Mouse (Mus musculus) heart, embryonic 14.5 days (tissue): ENCODE data around the gene Ttpal. TPM values are rescaled to one million over a fixed set of nuclear protein-coding genes. Genes with fewer than 3 reads are reported as not detected.

Experiments used
- ATAC-seq: fragments of 200-750 bp; cut with Nextera tagmentation; 2 replicates; pipeline ENCODE4 v1.8.0; 2017; ENCODE audit warnings: low read depth, moderate TSS enrichment; ENCODE audit not compliant: insufficient number of reproducible peaks, insufficient read depth, low FRiP score
- H3K27ac ChIP-seq, 2 experiments: fragments of 200-500 bp in 1 of 2; fragments of 300-500 bp in 1 of 2; sonication (generic) in 1 of 2; replicated peaks in 1 of 2; 2 replicates each; pipeline ENCODE4 v1.5.1; 2012 to 2014; ENCODE audit warnings: low read depth in 2 of 2, low read length in 2 of 2, control low read depth in 1 of 2, mild to moderate bottlenecking in 1 of 2, mixed read lengths in 1 of 2; ENCODE audit not compliant: control insufficient read depth in 1 of 2, insufficient read depth in 1 of 2
- H3K27me3 ChIP-seq: fragments of 300-500 bp; sonication (generic); 2 replicates; pipeline ENCODE4 v1.6.1; 2014; ENCODE audit warnings: mild to moderate bottlenecking, low read length, control low read depth; ENCODE audit not compliant: control insufficient read depth, insufficient read depth
- H3K36me3 ChIP-seq: fragments of 300-500 bp; sonication (generic); 2 replicates; pipeline ENCODE4 v1.6.1; 2014; ENCODE audit warnings: mild to moderate bottlenecking, control low read depth, low read length, mixed read lengths; ENCODE audit not compliant: control insufficient read depth, insufficient read depth
- H3K4me1 ChIP-seq, 2 experiments: fragments of 200-500 bp in 1 of 2; fragments of 300-500 bp in 1 of 2; sonication (generic) in 1 of 2; 2 replicates each; pipeline ENCODE4 v1.6.1; 2012 to 2014; ENCODE audit warnings: low read length in 2 of 2, control low read depth in 1 of 2, mixed read lengths in 1 of 2; ENCODE audit not compliant: control insufficient read depth in 2 of 2, insufficient read depth in 2 of 2
- H3K4me2 ChIP-seq: fragments of 300-500 bp; sonication (generic); 2 replicates; pipeline ENCODE4 v1.6.1; 2014; ENCODE audit warnings: mild to moderate bottlenecking, low read length
- H3K4me3 ChIP-seq, 2 experiments: fragments of 200-500 bp in 1 of 2; fragments of 300-500 bp in 1 of 2; sonication (generic) in 1 of 2; 2 replicates each; pipeline ENCODE4 v1.5.1; 2012 to 2014; ENCODE audit warnings: low read length in 2 of 2, mild to moderate bottlenecking in 2 of 2, control low read depth in 1 of 2, low read depth in 1 of 2, moderate library complexity in 1 of 2; ENCODE audit not compliant: control insufficient read depth in 1 of 2, insufficient read depth in 1 of 2
- H3K9ac ChIP-seq: fragments of 300-500 bp; sonication (generic); 2 replicates; pipeline ENCODE4 v1.6.1; 2014; ENCODE audit warnings: mild to moderate bottlenecking, low read length
- H3K9me3 ChIP-seq: fragments of 300-500 bp; sonication (generic); 2 replicates; pipeline ENCODE4 v1.6.1; 2016; ENCODE audit warnings: low read length, control low read depth; ENCODE audit not compliant: control insufficient read depth
- WGBS: fragments of 180-500 bp; shearing (Covaris S2); extraction: QIAGEN DNeasy Blood & Tissue Kit; methylation state at CpG from one replicate; pipeline ENCODE4 v1.1.7; 2014; 5-methylcytosine and 5-hydroxymethylcytosine counted together
- polyA plus RNA-seq: library from polyadenylated mRNA; unstranded; fragments of >200 nt; fragmentation: Nextera tagmentation; extraction: Ambion mirVana; gene quantifications from 2 replicates; pipeline ENCODE4 v1.2.1, GENCODE M21; 2014

Gene Ttpal
- polyA plus RNA-seq, 1 experiment from 2014 or later = 24.2 TPM

DNA sequence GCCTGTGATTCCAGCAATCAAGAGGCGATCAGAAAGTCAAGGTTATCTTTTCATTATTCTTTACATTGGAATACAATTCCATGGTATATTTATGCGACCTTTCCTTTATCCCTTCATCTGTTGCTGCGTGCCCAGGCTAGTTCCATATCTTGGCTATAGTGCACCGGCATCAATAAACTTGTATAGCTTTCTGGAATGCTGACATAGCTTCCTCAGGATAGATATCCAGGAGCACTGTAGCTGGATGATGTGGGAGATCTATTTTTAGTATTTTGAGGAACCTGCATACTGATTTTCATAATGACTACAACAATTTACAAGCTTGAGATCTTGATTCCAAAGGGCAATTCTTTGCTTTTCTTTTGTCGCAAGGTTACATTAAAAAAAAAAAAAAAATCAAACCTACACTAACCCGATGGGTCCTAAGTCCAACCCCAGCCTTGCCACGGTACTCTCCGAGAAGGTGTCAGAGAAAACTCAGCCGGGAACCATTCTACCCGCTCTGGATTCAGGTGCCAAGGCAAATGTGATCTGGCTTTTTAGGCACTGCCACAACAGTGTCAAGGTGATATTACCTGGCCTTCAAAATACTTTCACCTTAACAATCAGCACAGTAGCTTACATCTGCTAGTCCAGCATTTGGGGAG, 8.4 kb upstream of the Ttpal start:
- no peaks in the 10 kb centered on the region for H3K36me3 ChIP-seq
- H3K27ac ChIP-seq = no peak overlapping the region
- no peak for ATAC-seq
- H3K9ac ChIP-seq = no peak overlapping the region
- no peaks in the 10 kb centered on the region for H3K27me3 ChIP-seq
- no peak overlapping the region for H3K4me3 ChIP-seq
- WGBS = 79% methylated on average over 10 of the region's 10 CpGs
- no peaks in the 10 kb centered on the region for H3K9me3 ChIP-seq
- H3K4me2 ChIP-seq = no peak overlapping the region
- H3K4me1 ChIP-seq = peaks cover 6 to 8% of the 10 kb centered on the region in 2 experiments

DNA sequence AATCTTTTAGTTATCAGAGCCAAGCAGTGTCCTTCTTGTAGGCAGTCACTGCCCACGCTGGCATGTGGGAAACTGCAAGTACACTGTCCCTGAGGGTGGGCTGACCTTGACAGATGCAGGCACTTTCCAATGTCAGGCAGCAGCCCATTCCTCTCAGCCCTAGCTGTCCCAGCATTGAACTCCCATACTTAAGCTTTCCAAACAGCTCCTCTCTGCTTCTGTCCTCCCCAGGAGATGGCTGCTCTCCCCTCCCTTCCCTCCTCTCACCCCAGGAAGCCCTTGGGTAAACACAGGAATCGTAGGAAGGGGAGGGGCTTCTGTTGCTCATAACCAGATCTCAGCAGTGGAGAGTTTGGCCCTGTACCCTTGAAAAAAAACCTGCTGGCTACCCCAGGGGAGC, 7.0 kb upstream of the Ttpal start:
- no peak overlapping the region for H3K4me3 ChIP-seq
- H3K27ac ChIP-seq = peak overlapping the region in 1 of 2 experiments; percentile 28; a peak in 1 of 4 replicates
- no peak overlapping the region for H3K4me2 ChIP-seq
- no peak for ATAC-seq
- peaks cover 6 to 8% of the 10 kb centered on the region in 2 experiments for H3K4me1 ChIP-seq
- no peaks in the 10 kb centered on the region for H3K36me3 ChIP-seq
- 15% methylated on average over 2 of the region's 2 CpGs for WGBS
- no peaks in the 10 kb centered on the region for H3K27me3 ChIP-seq
- H3K9ac ChIP-seq = no peak overlapping the region
- no peaks in the 10 kb centered on the region for H3K9me3 ChIP-seq

DNA sequence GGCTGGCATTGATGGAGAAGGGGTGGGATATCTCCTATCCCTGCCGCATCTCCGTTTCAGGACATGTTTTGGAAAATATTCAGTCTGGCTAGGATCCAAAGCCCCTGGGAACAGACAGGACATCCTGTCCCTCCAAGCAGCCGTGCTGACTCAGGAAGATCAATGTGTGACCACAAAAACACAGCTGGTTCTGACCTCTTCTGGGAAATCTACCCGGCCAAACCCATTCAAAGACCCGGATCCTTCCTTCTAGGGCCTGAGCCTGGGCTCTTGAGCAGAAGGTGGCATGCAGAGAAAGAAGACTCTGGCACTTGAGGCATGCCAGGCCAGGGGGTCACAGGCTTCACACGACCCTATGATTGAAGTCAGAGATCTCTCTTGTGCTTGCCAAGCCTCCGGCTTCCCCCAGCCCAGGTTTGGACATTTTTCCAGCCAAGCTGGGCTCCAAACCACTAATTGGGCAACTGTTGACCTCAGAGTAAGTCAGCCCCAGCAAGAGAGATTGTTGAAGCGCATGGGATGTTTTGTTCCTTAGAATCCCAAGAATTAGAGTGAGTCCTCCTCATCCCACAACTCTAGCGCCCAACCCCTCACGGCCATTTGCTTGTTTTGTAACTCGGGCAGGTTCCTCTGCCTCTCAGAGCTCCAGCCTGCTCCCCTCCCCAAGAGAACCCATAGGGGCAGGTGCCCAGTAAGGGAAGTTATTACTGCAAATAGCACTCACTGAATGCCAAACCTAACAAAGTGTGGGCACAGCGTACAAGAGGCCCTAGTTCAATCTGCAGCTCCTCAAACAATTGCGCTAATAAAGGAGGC, 5.8 kb upstream of the Ttpal start:
- Histone ChIP-seq H3K36me3 (no peaks in the 10 kb centered on the region), H3K4me2 (no peak overlapping the region), H3K27ac (peak overlapping the region; percentile 9 to 67; a peak in 3 of 4 replicates), H3K4me1 (peaks cover 5 to 6% of the 10 kb centered on the region in 2 experiments; a peak in 3 of 4 replicates), H3K9me3 (no peaks in the 10 kb centered on the region), H3K4me3 (no peak overlapping the region), H3K27me3 (no peaks in the 10 kb centered on the region), H3K9ac (no peak overlapping the region)
- 67% methylated on average over 13 of the region's 13 CpGs for WGBS
- ATAC-seq = no peak; the same call in 1 of the 2 replicates

DNA sequence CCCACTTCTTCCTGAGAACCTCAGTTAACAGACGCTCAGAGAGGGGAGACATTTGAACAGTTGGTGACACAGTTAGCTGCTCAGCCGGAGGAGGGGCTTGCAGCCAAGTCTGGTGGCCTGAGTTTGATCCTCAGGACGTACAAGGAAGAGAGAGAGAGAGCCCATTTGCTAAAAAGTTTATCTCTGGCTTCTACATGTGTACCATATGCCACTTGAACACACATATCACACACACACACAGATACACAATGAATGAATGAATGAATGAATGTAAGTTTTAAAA, 5.3 kb upstream of the Ttpal start:
- 65% methylated on average over 3 of the region's 3 CpGs for WGBS
- Histone ChIP-seq H3K4me2 (no peak overlapping the region), H3K27me3 (no peaks in the 10 kb centered on the region), H3K9me3 (no peaks in the 10 kb centered on the region), H3K4me1 (peaks cover 8 to 9% of the 10 kb centered on the region in 2 experiments), H3K9ac (no peak overlapping the region), H3K4me3 (no peak overlapping the region), H3K27ac (peak overlapping the region in 1 of 2 experiments; percentile 67; a peak in 2 of 4 replicates), H3K36me3 (no peaks in the 10 kb centered on the region)
- ATAC-seq = no peak

DNA sequence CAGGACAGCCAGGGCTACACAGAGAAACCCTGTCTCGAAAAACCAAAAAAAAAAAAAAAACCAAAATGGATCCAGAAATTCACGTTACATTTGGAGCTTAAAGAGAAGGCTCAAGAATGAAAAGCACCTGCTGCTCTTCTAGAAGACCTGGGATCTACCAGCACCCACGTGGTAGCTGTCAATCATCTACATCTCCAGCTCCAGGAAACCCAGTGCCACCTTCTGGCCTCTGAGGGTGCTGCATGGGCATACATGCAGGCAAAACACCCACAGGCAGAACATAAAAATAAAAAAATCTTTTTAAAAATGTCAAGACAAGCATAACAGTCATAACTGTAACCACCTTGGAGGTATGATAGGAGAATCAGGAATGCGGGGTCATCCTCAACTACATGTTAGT, 4.5 kb upstream of the Ttpal start:
- H3K4me2 ChIP-seq = no peak overlapping the region
- no peak overlapping the region for H3K27ac ChIP-seq
- no peaks in the 10 kb centered on the region for H3K36me3 ChIP-seq
- H3K4me3 ChIP-seq = no peak overlapping the region
- H3K27me3 ChIP-seq = no peaks in the 10 kb centered on the region
- ATAC-seq = no peak
- H3K9me3 ChIP-seq = no peaks in the 10 kb centered on the region
- no peak overlapping the region for H3K9ac ChIP-seq
- peaks cover 8 to 11% of the 10 kb centered on the region in 2 experiments for H3K4me1 ChIP-seq
- 54% methylated on average over 4 of the region's 4 CpGs for WGBS

DNA sequence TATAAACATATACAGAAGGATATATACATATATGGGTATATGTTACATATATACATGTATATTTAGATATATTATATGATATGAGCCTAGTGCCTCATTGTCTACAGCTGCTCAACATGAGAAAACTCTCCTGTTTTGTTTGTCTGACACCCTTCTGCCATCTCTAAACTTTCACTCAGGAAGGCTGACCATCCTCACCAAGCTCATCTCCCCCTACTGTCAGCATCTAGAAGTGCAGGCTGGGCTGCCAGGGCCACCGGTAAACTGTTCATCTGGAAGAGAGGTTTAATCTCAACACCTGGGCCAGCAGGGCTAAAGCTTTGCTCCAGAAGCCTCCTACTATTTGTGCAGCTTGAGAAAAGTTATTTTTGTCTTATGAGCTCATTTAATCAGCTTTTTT, 2.9 kb upstream of the Ttpal start:
- H3K4me1 ChIP-seq = peaks cover 7 to 18% of the 10 kb centered on the region in 2 experiments
- WGBS = 0% methylated on average over 1 of the region's 1 CpGs
- no peaks in the 10 kb centered on the region for H3K9me3 ChIP-seq
- H3K36me3 ChIP-seq = no peaks in the 10 kb centered on the region
- no peak overlapping the region for H3K27ac ChIP-seq
- H3K4me2 ChIP-seq = no peak overlapping the region
- H3K9ac ChIP-seq = no peak overlapping the region
- no peak overlapping the region for H3K4me3 ChIP-seq
- ATAC-seq = no peak
- H3K27me3 ChIP-seq = no peaks in the 10 kb centered on the region

DNA sequence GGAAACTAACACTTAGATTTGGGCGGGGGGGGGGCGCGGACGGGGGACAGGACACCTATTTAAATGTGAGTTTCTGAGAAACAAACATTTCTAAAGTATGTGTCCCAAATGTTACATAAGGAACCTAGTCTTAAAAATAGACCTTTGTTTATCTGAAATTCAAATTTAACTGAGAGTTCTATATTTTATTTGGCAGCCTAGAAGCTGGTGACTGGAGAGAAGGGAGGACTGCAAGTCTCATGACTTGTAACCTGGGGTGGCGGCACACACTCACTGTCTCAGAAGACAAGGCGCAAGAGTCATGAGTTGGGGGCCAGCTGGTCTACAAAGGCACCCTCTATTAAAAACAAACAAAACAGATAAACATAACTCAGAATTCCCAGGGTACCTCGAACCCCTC, 1.0 kb upstream of the Ttpal start:
- Histone ChIP-seq H3K4me3 (no peak overlapping the region), H3K36me3 (no peaks in the 10 kb centered on the region), H3K4me2 (no peak overlapping the region), H3K27me3 (no peaks in the 10 kb centered on the region), H3K27ac (no peak overlapping the region), H3K9me3 (no peaks in the 10 kb centered on the region), H3K9ac (no peak overlapping the region), H3K4me1 (peaks cover 7 to 18% of the 10 kb centered on the region in 2 experiments)
- 85% methylated on average over 7 of the region's 7 CpGs for WGBS
- no peak for ATAC-seq
